Mouse (Mus musculus) E14TG2a.4 (cell line): ENCODE results near the gene Myo3b.

ENCODE experiments used
- CTCF ChIP-seq: conservative IDR thresholded peaks from 2 replicates; pipeline ENCODE4 v1.5.1; 2014; ENCODE audit warnings: low read length
- NANOG ChIP-seq: IDR thresholded peaks from 2 replicates; pipeline ENCODE4 v1.6.1; 2014; ENCODE audit warnings: borderline replicate concordance, low read length, mixed read lengths
- POU5F1 ChIP-seq: IDR thresholded peaks from 2 replicates; pipeline ENCODE4 v1.6.1; 2014; ENCODE audit warnings: low read length, borderline replicate concordance

DNA sequence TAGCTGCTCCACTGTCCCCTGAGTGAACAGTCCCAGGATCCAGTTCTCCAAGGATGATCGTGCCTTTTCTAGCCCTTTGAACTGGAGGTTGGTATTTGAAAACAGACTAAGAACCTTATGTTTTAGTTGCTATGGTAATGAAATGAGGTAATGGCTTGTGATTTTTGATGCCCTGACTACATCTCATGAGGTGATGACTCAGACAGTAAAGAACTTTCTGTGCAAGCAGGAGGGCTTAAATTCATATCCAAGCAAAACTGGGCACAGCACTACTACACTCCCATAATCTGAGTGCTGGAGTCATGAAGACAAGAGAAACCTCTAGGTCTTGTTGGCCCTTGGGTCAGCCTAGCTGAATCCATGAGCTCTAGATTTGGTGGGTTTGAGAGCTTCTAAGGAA is 169.5 kb downstream of the Myo3b start:
- no peak for TF ChIP-seq CTCF
- TF ChIP-seq NANOG, result no peak
- TF ChIP-seq POU5F1, result no peak
